Mouse (Mus musculus) erythroblast, embryonic 14.5 days (primary cell): ENCODE results near the gene Ifit1bl1.

ENCODE experiments used
- GATA1 ChIP-seq: IDR thresholded peaks from 2 replicates; pipeline ENCODE4 v1.6.1; 2012; ENCODE audit warnings: low read length, inconsistent platforms, mixed read lengths
- TAL1 ChIP-seq: IDR thresholded peaks from 3 replicates; pipeline ENCODE4 v1.6.1; 2012; ENCODE audit warnings: low read length, inconsistent platforms, mixed read lengths

GRCm38 (mm10) chr19:34598341-34598740 lies 3.4 kb downstream of the Ifit1bl1 start:
- TF ChIP-seq GATA1 (no peak), TAL1 (no peak)
